Mouse (Mus musculus): ENCODE data around the gene Pard3. TPM values are rescaled to one million over a fixed set of nuclear protein-coding genes. Genes with fewer than 3 reads are reported as not detected.

Pard3 gene
- total RNA-seq, 1 experiment from 2014 or later, result 0.93 TPM

DNA sequence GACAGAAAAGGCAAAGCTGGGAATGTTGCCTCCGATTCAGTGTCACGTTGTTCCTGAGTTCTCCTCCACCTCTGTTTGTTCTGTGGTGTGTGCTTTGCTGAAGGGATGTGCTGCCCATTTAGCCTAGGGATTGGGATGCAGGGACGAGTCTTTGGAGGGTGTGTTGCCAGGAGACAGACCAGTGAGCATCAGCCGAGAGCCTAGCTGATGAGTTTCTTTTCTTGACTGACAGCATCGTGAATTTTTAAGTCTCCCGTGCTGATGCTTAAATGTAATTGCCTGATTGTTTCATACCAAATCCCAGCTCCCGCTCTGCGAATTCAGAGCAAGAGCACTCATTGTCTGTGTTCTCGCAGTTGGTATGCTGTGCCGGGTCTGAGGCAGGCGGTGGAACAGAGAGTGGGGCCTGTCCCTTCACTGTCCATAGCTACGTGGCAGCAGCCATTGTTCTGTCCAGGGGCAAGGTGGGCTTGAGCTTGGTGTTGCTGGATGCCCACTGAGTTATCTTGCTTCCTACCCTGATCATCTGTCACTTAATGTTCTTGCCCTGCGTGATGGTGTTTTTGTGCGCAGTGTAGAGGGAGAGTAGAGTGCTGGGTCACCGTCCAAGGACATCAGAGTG is 131.2 kb downstream of the Pard3 start:
- ATAC-seq (ENCODE audit: extremely low read depth, insufficient number of reproducible peaks, low FRiP score, poor library complexity, severe bottlenecking), result no peak

DNA sequence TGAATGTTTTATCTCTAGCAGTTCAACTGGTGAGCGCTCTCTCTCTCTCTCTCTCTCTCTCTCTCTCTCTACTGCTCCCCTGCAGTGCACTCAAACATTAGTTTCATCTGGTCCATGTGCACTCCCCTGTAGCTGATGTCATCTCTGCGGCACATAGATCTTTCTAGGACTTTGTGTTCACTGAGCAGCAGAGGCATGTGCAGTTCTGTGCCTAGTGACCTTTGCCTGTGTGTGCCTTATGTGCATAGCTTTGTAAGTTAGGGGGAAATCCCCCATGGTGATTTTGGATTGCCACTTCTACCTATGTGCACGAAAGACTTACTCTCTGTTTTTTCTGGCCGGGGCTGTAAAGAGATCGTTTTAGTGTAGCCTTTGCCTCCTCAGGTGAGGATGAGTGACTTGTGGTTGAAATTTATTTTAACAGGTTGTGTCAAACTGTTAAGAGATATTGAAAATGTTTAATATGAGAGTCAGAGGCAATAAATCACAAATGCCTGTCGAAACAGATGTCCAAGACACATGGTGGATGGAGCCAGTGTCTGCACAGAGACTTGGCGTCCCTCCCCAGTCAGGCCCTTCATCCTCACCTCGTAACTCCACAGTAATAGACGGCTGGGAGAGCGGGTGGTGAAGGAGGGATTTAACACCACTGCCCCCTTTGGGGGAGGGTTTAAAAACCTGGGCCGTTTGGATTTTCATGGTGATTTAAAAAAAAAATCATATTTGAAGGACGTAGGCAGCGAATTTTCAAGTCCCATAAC is 133.0 kb downstream of the Pard3 start:
- no peak for ATAC-seq (ENCODE audit: extremely low read depth, insufficient number of reproducible peaks, low FRiP score, poor library complexity, severe bottlenecking)

DNA sequence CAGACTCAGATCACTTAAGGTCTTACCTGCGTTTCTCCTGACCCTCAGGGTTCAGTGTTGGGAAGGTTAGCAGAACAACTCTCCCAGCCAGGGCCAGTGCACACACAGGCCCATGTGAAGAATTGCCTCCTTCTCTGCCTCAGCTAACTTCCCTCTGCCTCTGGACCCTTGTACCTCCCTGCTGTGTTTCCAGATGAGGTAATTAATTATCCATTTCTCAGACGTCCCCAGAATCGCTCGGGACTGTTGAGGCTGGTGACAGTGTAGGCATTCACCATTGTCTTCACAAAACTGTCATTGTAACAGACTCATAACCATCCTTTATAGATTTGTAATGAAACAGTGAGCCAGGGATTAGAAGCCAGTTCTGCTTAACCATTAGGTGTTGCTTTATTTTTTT is 143.8 kb downstream of the Pard3 start:
- no peak for ATAC-seq (ENCODE audit: extremely low read depth, insufficient number of reproducible peaks, low FRiP score, poor library complexity, severe bottlenecking)

DNA sequence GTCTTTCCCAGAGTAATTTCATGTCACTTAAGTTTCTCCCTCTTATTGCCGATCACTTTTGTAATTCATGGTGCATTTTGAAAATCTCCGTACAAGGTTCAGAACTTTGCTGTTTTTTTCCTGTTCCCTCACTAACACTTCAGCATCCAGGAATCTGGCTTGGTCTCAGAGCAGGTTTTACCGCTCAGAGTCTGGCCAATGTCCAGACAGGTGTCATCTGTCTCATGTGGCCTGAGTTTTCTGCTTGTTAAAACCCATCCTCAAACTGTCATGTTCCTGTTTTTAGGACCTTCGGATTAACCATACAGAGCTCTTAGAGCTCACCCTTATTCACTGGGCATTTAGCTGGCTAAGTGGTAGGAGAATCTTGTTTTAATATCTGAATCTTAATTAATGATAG is 146.9 kb downstream of the Pard3 start:
- no peak for ATAC-seq (ENCODE audit: extremely low read depth, insufficient number of reproducible peaks, low FRiP score, poor library complexity, severe bottlenecking)

DNA sequence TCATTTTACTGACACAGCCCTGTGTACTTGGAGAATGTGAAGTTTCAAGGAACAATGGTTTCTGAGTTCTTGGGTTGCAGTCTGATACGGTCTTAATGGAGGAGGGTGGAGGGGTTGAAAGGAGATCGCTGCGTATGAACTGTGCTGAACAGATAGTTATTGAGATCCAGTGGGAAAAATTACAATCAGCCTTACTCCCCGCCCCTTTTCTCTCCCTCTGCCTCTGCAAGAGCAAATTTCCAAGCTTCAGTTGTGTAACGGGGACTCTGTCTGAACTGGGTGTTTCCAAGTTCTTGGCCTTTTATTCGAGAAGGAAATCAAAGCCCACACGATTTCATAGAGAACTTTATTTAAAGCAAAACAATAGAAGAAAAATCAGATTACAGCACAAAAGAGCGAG is 150.6 kb downstream of the Pard3 start:
- ATAC-seq (ENCODE audit: extremely low read depth, insufficient number of reproducible peaks, low FRiP score, poor library complexity, severe bottlenecking), result no peak

DNA sequence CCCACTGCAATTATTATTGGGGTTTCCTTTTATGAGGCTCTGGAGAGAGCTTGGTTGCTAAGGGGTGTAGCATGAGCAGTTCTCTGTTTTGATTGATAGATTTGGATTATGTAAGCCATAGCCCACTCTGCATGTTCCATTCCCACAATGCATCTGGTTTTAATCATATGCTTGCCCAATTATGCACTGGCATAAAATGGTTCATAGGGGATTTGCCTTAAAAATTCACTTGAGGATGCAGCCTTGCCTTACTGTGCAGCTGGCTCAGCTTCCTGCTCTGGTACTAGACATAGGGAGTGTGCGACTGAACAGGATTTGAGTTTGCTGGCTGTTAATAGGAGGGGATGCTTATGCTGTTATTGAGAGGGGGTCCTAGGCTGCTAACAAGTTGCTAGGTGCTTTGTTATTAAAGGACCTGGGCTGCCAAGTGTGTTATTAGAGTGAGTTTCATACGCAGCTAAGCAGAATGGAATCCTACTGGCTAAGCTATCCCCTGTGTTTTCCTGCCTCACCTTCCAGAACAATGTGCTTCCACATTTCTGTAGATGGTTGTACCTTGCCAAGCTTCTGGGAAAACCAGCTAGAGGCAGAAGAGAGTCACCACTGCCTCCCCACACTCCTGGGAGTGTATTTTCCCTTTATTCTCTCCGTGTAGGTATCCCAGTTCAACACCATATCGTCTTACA is 151.2 kb downstream of the Pard3 start:
- ATAC-seq (ENCODE audit: extremely low read depth, insufficient number of reproducible peaks, low FRiP score, poor library complexity, severe bottlenecking), result no peak

DNA sequence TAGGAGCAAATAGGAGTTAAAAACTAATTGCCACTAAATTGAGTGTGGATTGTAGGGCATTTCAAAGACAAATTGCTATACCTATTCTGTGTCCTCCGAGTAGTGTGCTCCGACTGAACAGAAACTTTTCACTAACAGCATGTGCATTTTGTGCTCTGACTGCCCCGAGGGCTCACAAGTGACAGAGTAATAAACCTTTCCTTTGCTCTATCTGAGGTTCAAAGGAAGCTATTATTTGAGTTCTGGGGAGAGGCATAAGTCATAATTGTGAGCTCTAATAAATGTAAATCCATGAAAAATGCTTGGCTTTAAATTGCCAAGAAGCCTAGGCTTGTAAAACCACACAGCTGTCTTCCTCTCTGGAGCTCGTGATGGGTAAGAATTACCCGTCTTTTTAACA is 156.5 kb downstream of the Pard3 start:
- no peak for ATAC-seq (ENCODE audit: extremely low read depth, insufficient number of reproducible peaks, low FRiP score, poor library complexity, severe bottlenecking)

DNA sequence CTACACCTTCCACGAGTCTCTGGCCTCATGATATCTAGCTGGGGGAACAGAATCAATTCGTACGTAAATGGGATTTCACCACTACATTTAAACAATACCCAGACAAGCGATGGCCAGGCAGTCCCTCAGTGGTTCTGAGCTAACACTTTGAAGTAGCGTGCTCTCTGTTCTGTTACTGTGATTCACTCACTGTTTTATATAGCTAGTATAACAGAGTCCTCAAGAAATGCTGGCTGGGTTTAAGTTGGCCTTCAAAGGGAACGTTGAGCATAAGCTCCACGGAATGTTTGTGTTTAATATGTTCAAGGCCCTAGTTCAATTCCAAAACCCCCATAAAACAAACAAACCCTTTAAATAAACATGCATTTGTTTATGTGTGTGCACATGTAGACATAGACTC is 156.9 kb downstream of the Pard3 start:
- no peak for ATAC-seq (ENCODE audit: extremely low read depth, insufficient number of reproducible peaks, low FRiP score, poor library complexity, severe bottlenecking)

DNA sequence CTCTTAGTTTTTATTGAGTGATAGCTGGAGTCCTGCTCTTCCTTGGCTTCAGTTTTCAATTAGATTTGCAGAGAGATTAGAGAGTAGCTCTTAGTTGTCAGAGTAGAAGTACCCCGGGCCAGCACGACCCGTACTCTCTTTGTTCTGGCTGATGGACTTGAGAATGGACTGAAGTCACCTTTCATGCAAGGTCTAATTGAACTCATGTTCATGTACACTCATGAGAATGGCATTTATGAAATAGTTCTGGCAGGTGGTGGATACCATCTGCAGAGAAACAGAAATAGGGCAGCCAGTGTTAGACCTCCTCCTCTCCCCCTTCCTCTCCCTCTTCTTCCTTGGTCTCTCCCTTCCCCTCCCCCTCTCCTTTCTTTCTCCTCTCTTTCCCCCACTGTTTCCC is 158.7 kb downstream of the Pard3 start:
- no peak for ATAC-seq (ENCODE audit: extremely low read depth, insufficient number of reproducible peaks, low FRiP score, poor library complexity, severe bottlenecking)

DNA sequence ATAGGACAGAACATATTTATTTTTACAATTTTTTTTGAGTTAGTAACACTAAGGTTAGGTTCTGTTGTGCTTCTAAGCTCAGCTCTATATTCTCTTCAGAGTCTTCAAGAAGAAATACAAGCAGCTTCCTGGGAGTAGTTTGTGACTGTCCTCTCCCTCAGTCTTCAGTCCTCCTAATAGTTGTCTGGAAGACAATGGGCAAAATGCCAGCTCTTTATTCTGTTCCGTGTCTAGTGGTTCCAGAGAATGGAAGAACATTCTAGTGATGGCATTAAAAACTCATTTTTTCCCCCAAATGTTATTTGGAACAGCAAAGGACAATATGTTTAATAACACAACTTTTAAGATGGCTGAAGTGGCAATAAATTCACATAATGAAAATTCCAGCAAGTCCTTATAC is 163.3 kb downstream of the Pard3 start:
- no peak for ATAC-seq (ENCODE audit: extremely low read depth, insufficient number of reproducible peaks, low FRiP score, poor library complexity, severe bottlenecking)

DNA sequence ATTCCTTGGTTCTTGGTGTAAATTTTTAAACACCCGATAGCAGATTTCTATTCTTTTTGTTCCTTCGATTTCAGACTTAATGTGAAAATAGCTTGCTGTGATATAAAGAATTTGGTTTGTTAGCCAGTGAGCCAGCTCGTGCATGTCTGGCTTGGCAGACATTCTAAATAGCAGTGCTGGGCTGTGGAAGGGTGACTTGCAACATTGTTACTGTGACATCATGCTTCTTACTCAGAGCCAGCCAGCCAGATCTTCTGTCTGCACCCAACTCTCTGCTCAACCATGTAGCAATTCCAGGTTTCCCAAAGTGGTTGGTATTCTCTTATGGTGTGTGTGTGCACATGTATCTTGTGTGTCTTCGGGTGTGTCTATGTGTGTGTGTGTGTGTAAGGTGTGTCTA is 163.7 kb downstream of the Pard3 start:
- no peak for ATAC-seq (ENCODE audit: extremely low read depth, insufficient number of reproducible peaks, low FRiP score, poor library complexity, severe bottlenecking)

DNA sequence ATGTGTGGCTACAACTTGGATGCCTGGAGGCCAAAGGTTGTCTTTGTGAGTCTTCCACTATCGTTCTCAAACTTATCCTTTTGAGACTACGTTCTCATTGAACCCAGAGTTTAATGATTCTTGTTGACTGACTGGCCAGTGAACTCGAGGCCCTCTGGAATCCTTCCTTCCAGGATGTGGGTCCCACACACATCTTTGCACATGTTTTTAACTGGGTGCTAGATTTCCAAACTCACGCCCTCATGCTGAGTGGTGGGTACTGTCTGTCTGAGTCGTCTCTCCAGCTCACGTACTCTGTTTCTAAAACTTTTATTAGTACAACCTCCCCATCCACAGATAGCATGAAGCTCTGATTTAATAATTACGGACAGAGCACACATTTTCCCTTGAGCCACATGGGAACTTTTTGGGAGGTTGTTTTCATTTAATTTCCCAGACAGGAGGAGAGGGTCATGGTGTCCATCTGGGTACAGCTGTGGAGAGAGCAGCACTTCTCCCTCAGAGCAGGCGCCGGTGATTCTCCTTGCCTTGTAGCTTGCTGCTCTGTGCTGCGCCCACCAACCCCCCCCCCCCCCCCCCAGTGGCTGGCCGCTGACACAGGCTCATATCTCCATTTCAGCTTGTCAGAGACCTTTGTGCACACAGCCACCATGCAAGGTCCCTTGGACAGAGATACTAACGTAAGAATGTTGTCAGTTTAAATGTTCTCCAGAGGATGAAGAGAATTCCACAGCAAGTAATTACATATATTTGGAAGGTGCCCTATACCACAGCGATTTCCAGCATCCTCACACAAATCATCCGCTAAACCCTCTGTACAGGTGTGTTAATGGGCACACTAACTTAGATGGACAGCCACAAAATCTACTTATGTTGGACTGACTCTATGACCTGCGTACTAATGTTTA is 165.9 kb downstream of the Pard3 start:
- ATAC-seq (ENCODE audit: extremely low read depth, insufficient number of reproducible peaks, low FRiP score, poor library complexity, severe bottlenecking), result no peak

DNA sequence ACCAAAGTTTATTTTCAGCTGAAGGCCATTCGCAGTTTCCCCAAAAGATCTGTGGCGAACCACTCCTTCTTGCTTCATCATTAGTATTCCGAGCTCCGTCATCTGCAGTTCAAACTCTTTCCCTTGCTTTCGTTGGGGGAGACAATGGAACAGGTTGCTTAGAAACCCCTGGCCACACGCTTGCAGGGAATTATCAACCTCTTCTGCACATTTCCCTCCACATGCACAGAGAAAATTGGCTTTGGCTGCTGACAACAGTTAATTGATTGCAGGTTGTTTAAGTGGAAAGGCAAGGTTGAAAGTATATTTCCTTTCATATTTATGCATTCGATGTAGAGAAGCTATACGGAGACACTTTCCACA is 166.5 kb downstream of the Pard3 start:
- no peak for ATAC-seq (ENCODE audit: extremely low read depth, insufficient number of reproducible peaks, low FRiP score, poor library complexity, severe bottlenecking)

DNA sequence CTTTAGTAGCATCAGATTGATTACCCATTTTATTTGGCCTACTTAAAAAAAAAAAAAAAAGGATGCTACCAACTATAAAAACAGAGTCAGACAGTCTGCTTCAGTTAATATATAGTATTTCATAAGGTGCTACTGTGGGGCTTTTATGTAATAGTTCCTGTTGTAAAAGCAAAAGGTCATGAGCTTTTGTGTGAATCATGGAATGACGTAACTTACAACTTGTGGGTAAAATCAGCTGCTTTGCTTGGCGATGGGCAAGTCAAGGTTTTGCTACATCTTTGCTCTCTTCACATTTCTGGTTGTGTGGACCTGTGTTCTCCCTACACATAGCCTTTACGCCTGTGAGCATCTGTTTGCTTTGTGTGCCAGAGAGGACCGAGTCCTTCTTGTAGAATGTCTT is 179.7 kb downstream of the Pard3 start:
- ATAC-seq (ENCODE audit: extremely low read depth, insufficient number of reproducible peaks, low FRiP score, poor library complexity, severe bottlenecking), result no peak

DNA sequence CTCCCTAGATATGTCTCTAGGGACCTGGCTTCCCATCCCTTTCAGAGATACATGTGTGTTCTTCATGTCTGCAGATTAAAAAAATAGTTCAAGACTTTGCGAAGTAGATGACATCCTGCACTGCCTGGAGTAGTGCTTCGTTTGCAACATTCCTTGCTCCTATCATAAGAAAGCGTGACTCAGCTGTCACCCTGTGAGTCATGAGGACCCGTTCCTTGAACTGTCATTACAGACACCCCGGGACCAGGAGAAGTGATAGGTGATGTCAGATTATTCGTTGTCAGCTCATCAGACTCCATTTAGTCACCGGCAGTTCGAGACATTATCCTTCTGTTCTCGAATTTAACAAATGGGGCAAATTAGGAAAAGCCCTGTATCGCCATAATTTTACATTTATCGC is 180.1 kb downstream of the Pard3 start:
- no peak for ATAC-seq (ENCODE audit: extremely low read depth, insufficient number of reproducible peaks, low FRiP score, poor library complexity, severe bottlenecking)

DNA sequence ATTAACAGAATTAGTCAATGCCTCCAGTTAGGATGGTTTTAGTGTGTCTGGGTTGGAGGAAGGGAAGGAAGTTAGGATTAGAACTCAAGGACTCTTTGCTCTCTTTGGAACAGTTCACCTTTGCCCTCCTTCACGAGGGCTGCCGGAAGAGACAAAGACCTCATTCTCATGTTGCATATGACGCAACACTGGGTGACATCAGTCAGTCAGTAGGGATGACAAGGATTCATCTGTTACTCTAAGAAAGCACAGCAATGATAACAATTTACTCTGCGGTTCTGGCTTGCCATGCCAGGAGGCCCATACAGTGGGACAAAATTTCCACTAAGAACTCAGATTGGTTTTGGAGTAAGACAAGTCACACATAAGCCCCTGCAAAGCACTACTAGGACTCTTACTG is 187.1 kb downstream of the Pard3 start:
- ATAC-seq (ENCODE audit: extremely low read depth, insufficient number of reproducible peaks, low FRiP score, poor library complexity, severe bottlenecking), result no peak

DNA sequence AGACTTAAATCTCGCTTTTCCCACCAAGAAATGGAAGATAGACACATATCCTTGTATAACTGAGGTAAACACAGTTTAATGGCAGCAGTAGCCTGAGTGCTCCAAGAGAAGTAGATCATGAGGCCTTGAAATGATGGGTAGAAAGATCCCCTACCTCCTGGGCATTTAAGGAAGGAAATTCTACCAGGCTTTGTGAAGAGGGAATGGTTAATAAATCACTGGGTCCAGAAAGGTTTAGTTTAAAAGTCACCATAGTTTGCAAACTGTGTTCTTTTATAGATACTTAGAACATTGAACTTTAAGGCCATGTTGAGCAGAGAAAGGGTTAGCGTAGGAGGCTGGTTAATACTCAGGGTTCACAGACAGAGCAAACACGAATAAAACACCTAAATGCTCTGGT is 187.8 kb downstream of the Pard3 start:
- no peak for ATAC-seq (ENCODE audit: extremely low read depth, insufficient number of reproducible peaks, low FRiP score, poor library complexity, severe bottlenecking)

DNA sequence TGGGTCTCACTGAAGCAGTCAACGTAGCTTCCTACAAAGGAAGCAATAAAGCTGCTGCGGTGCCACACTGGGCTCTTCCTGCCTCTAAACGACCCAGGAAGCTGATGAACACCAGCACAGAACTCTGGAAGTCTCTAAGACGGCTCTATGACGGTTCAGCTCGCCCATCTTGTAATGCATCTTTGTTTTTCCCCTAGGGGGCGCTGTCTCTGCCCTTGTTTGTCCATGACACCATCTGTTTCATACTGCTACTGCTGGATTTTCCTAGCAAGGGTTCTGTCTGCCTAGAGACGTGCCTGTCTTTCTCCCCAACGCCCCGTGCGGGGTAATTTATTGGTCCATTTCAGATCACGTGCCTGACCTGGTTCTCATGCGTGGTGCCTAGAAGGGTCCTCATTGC is 188.3 kb downstream of the Pard3 start:
- no peak for ATAC-seq (ENCODE audit: extremely low read depth, insufficient number of reproducible peaks, low FRiP score, poor library complexity, severe bottlenecking)

DNA sequence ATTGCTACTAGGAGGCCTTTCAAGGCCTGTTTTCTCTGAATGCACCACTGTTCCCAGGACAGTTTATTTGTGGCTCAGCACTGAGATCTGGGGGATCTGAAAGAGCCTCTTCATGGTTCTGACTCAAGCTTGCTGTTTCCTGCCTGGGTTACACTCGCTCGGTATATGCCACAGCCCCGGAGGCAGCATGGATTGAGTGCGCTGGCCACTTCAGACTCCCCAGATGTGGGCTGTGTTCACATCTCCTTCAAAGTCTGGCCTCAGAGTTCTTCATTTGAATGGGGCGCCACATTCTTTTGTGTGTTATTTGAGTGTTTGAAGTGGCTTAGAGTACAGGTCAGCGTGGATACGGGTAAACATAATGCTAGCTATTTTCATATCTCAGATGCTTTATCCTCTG is 190.9 kb downstream of the Pard3 start:
- no peak for ATAC-seq (ENCODE audit: extremely low read depth, insufficient number of reproducible peaks, low FRiP score, poor library complexity, severe bottlenecking)

All from neutrophil, adult 5-6 weeks (primary cell).